Mouse (Mus musculus): ENCODE measurements around the gene Plekhh2. TPM values are rescaled to one million over a fixed set of nuclear protein-coding genes. Genes with fewer than 3 reads are reported as not detected.

Gene Plekhh2
- polyA plus RNA-seq, 1 experiment from 2014 or later = 4.2 TPM

GRCm38 (mm10) chr17:84483673-84484320, 27.9 kb upstream of the Plekhh2 start:
- Histone ChIP-seq H3K27me3 (ENCODE audit: control insufficient read depth, insufficient read depth, low read length) (no peaks in the 10 kb centered on the region), H3K9ac (ENCODE audit: low read length) (no peak overlapping the region), H3K4me2 (ENCODE audit: low read depth) (no peak overlapping the region), H3K36me3 (ENCODE audit: control insufficient read depth, insufficient read depth, low read length) (no peaks in the 10 kb centered on the region), H3K4me3 (ENCODE audit: low read depth, low read length) (no peak overlapping the region), H3K4me1 (ENCODE audit: control insufficient read depth, insufficient read depth, low read length) (no peaks in the 10 kb centered on the region), H3K9me3 (ENCODE audit: control insufficient read depth, low read length) (no peaks in the 10 kb centered on the region), H3K27ac (ENCODE audit: low read depth, low read length) (no peak overlapping the region)
- no peak for DNase-seq (ENCODE audit: low spot score)
- no peak for ATAC-seq (ENCODE audit: insufficient read depth, low FRiP score, low TSS enrichment)
- 85% methylated on average over 6 of the region's 6 CpGs for WGBS

GRCm38 (mm10) chr17:84487415-84487814, 24.3 kb upstream of the Plekhh2 start:
- Histone ChIP-seq H3K27me3 (ENCODE audit: control insufficient read depth, insufficient read depth, low read length) (no peaks in the 10 kb centered on the region), H3K4me2 (ENCODE audit: low read depth) (no peak overlapping the region), H3K9me3 (ENCODE audit: control insufficient read depth, low read length) (no peaks in the 10 kb centered on the region), H3K4me1 (ENCODE audit: control insufficient read depth, insufficient read depth, low read length) (no peaks in the 10 kb centered on the region), H3K36me3 (ENCODE audit: control insufficient read depth, insufficient read depth, low read length) (no peaks in the 10 kb centered on the region), H3K9ac (ENCODE audit: low read length) (no peak overlapping the region), H3K27ac (ENCODE audit: low read depth, low read length) (no peak overlapping the region), H3K4me3 (ENCODE audit: low read depth, low read length) (no peak overlapping the region)
- WGBS = 94% methylated on average over 2 of the region's 2 CpGs
- no peak for DNase-seq (ENCODE audit: low spot score)
- no peak for ATAC-seq (ENCODE audit: insufficient read depth, low FRiP score, low TSS enrichment)

GRCm38 (mm10) chr17:84492255-84492880, 19.3 kb upstream of the Plekhh2 start:
- Histone ChIP-seq H3K4me3 (ENCODE audit: low read depth, low read length) (no peak overlapping the region), H3K27me3 (ENCODE audit: control insufficient read depth, insufficient read depth, low read length) (no peaks in the 10 kb centered on the region), H3K4me1 (ENCODE audit: control insufficient read depth, insufficient read depth, low read length) (no peaks in the 10 kb centered on the region), H3K4me2 (ENCODE audit: low read depth) (no peak overlapping the region), H3K9ac (ENCODE audit: low read length) (no peak overlapping the region), H3K9me3 (ENCODE audit: control insufficient read depth, low read length) (no peaks in the 10 kb centered on the region), H3K27ac (ENCODE audit: low read depth, low read length) (no peak overlapping the region), H3K36me3 (ENCODE audit: control insufficient read depth, insufficient read depth, low read length) (no peaks in the 10 kb centered on the region)
- DNase-seq (ENCODE audit: low spot score) (peak; percentile 42), ATAC-seq (ENCODE audit: insufficient read depth, low FRiP score, low TSS enrichment) (no peak)
- WGBS = 18% methylated on average over 5 of the region's 5 CpGs

- Histone ChIP-seq H3K4me2 (ENCODE audit: low read depth) (no peak overlapping the region), H3K9me3 (ENCODE audit: control insufficient read depth, low read length) (no peaks in the 10 kb centered on the region), H3K4me1 (ENCODE audit: control insufficient read depth, insufficient read depth, low read length) (peaks cover 3% of the 10 kb centered on the region; the same call in 1 of the 2 replicates), H3K9ac (ENCODE audit: low read length) (no peak overlapping the region), H3K36me3 (ENCODE audit: control insufficient read depth, insufficient read depth, low read length) (no peaks in the 10 kb centered on the region), H3K4me3 (ENCODE audit: low read depth, low read length) (no peak overlapping the region), H3K27me3 (ENCODE audit: control insufficient read depth, insufficient read depth, low read length) (no peaks in the 10 kb centered on the region), H3K27ac (ENCODE audit: low read depth, low read length) (no peak overlapping the region)
- WGBS = 88% methylated on average over 5 of the region's 5 CpGs
- no peak for DNase-seq (ENCODE audit: low spot score)
- ATAC-seq (ENCODE audit: insufficient read depth, low FRiP score, low TSS enrichment) = no peak
These were observed 14.7 kb upstream of the Plekhh2 start for GRCm38 (mm10) chr17:84497026-84497425.

GRCm38 (mm10) chr17:84497559-84497958, 14.1 kb upstream of the Plekhh2 start:
- ATAC-seq (ENCODE audit: insufficient read depth, low FRiP score, low TSS enrichment) = no peak
- no peak overlapping the region for H3K9ac ChIP-seq (ENCODE audit: low read length)
- peaks cover 3% of the 10 kb centered on the region; the same call in 1 of the 2 replicates for H3K4me1 ChIP-seq (ENCODE audit: control insufficient read depth, insufficient read depth, low read length)
- no peaks in the 10 kb centered on the region for H3K36me3 ChIP-seq (ENCODE audit: control insufficient read depth, insufficient read depth, low read length)
- no peak overlapping the region for H3K4me2 ChIP-seq (ENCODE audit: low read depth)
- 33% methylated on average over 2 of the region's 2 CpGs for WGBS
- H3K27me3 ChIP-seq (ENCODE audit: control insufficient read depth, insufficient read depth, low read length) = no peaks in the 10 kb centered on the region
- no peaks in the 10 kb centered on the region for H3K9me3 ChIP-seq (ENCODE audit: control insufficient read depth, low read length)
- H3K4me3 ChIP-seq (ENCODE audit: low read depth, low read length) = no peak overlapping the region
- H3K27ac ChIP-seq (ENCODE audit: low read depth, low read length) = no peak overlapping the region
- DNase-seq (ENCODE audit: low spot score) = no peak

GRCm38 (mm10) chr17:84497972-84498604, 13.6 kb upstream of the Plekhh2 start:
- no peaks in the 10 kb centered on the region for H3K9me3 ChIP-seq (ENCODE audit: control insufficient read depth, low read length)
- H3K27ac ChIP-seq (ENCODE audit: low read depth, low read length) = no peak overlapping the region
- 89% methylated on average over 3 of the region's 3 CpGs for WGBS
- no peaks in the 10 kb centered on the region for H3K27me3 ChIP-seq (ENCODE audit: control insufficient read depth, insufficient read depth, low read length)
- no peaks in the 10 kb centered on the region for H3K36me3 ChIP-seq (ENCODE audit: control insufficient read depth, insufficient read depth, low read length)
- H3K4me3 ChIP-seq (ENCODE audit: low read depth, low read length) = no peak overlapping the region
- no peak for DNase-seq (ENCODE audit: low spot score)
- no peak overlapping the region for H3K9ac ChIP-seq (ENCODE audit: low read length)
- no peak for ATAC-seq (ENCODE audit: insufficient read depth, low FRiP score, low TSS enrichment)
- no peak overlapping the region for H3K4me2 ChIP-seq (ENCODE audit: low read depth)
- H3K4me1 ChIP-seq (ENCODE audit: control insufficient read depth, insufficient read depth, low read length) = peaks cover 3% of the 10 kb centered on the region; the same call in 1 of the 2 replicates

GRCm38 (mm10) chr17:84498639-84499038, 13.1 kb upstream of the Plekhh2 start:
- H3K4me1 ChIP-seq (ENCODE audit: control insufficient read depth, insufficient read depth, low read length) = peaks cover 3% of the 10 kb centered on the region; the same call in 1 of the 2 replicates
- no peak overlapping the region for H3K27ac ChIP-seq (ENCODE audit: low read depth, low read length)
- ATAC-seq (ENCODE audit: insufficient read depth, low FRiP score, low TSS enrichment) = no peak
- H3K9me3 ChIP-seq (ENCODE audit: control insufficient read depth, low read length) = no peaks in the 10 kb centered on the region
- no peak overlapping the region for H3K9ac ChIP-seq (ENCODE audit: low read length)
- H3K27me3 ChIP-seq (ENCODE audit: control insufficient read depth, insufficient read depth, low read length) = no peaks in the 10 kb centered on the region
- no peak for DNase-seq (ENCODE audit: low spot score)
- no peak overlapping the region for H3K4me3 ChIP-seq (ENCODE audit: low read depth, low read length)
- H3K36me3 ChIP-seq (ENCODE audit: control insufficient read depth, insufficient read depth, low read length) = no peaks in the 10 kb centered on the region
- 52% methylated on average over 5 of the region's 5 CpGs for WGBS
- H3K4me2 ChIP-seq (ENCODE audit: low read depth) = no peak overlapping the region

GRCm38 (mm10) chr17:84502341-84502740, 9.4 kb upstream of the Plekhh2 start:
- no peaks in the 10 kb centered on the region for H3K36me3 ChIP-seq (ENCODE audit: control insufficient read depth, insufficient read depth, low read length)
- H3K4me3 ChIP-seq (ENCODE audit: low read depth, low read length) = no peak overlapping the region
- H3K9me3 ChIP-seq (ENCODE audit: control insufficient read depth, low read length) = no peaks in the 10 kb centered on the region
- H3K27ac ChIP-seq (ENCODE audit: low read depth, low read length) = no peak overlapping the region
- H3K4me1 ChIP-seq (ENCODE audit: control insufficient read depth, insufficient read depth, low read length) = peaks cover 3% of the 10 kb centered on the region; the same call in 1 of the 2 replicates
- H3K9ac ChIP-seq (ENCODE audit: low read length) = no peak overlapping the region
- H3K4me2 ChIP-seq (ENCODE audit: low read depth) = no peak overlapping the region
- WGBS = 83% methylated on average over 3 of the region's 3 CpGs
- DNase-seq (ENCODE audit: low spot score) = no peak
- no peaks in the 10 kb centered on the region for H3K27me3 ChIP-seq (ENCODE audit: control insufficient read depth, insufficient read depth, low read length)
- ATAC-seq (ENCODE audit: insufficient read depth, low FRiP score, low TSS enrichment) = no peak

Measured in neural tube, embryonic 11.5 days (tissue).